Mouse (Mus musculus): ENCODE measurements around the gene Tbcb. TPM values are rescaled to one million over a fixed set of nuclear protein-coding genes. Genes with fewer than 3 reads are reported as not detected.
"Not testable (repeated sequence)": the region's sequence is repeated elsewhere in the genome, so short reads cannot be mapped to it uniquely, and the experiment has no call there.

Tbcb gene
- total and polyA plus RNA-seq, 2 experiments from 2014 or later, result 129 to 473 TPM

GRCm38 (mm10) chr7:30274383-30274782, 42.3 kb upstream of the Tbcb start:
- no peak for ATAC-seq
- Histone ChIP-seq H3K9ac (replicated peaks; ENCODE audit: low read length) (no peak overlapping the region), H3K4me3 (ENCODE audit: low read length) (no peak overlapping the region), H3K4me1 (ENCODE audit: insufficient read depth, low read length) (no peaks in the 10 kb centered on the region), H3K4me2 (ENCODE audit: low read depth, low read length) (no peak overlapping the region), H3K27ac (no peak overlapping the region), H3K9me3 (ENCODE audit: low read length) (no peaks in the 10 kb centered on the region), H3K36me3 (ENCODE audit: insufficient read depth, low read length) (0 out of 2 replicates have a peak, but pooled peaks cover 4% of the 10 kb centered on the region), H3K27me3 (ENCODE audit: insufficient read depth, low read length) (no peaks in the 10 kb centered on the region)
- 88% methylated on average over 6 of the region's 6 CpGs for WGBS
- no peak for TF ChIP-seq CTCF (IDR thresholded peaks at IDR 0.05; ENCODE audit: low read depth)
- no peak for DNase-seq (ENCODE audit: low spot score)

- no peak overlapping the region for H3K9ac ChIP-seq (replicated peaks; ENCODE audit: low read length)
- WGBS, result 79% methylated on average over 4 of the region's 4 CpGs
- 0 out of 2 replicates have a peak, but pooled peaks cover 4% of the 10 kb centered on the region for H3K36me3 ChIP-seq (ENCODE audit: insufficient read depth, low read length)
- H3K4me1 ChIP-seq (ENCODE audit: insufficient read depth, low read length), result no peaks in the 10 kb centered on the region
- H3K4me3 ChIP-seq (ENCODE audit: low read length), result no peak overlapping the region
- no peak overlapping the region for H3K4me2 ChIP-seq (ENCODE audit: low read depth, low read length)
- DNase-seq (ENCODE audit: low spot score), result no peak
- no peaks in the 10 kb centered on the region for H3K9me3 ChIP-seq (ENCODE audit: low read length)
- no peak for ATAC-seq
- TF ChIP-seq CTCF (IDR thresholded peaks at IDR 0.05; ENCODE audit: low read depth), result no peak
- H3K27me3 ChIP-seq (ENCODE audit: insufficient read depth, low read length), result no peaks in the 10 kb centered on the region
- H3K27ac ChIP-seq, result no peak overlapping the region
Observed at GRCm38 (mm10) chr7:30269641-30270040, 37.6 kb upstream of the Tbcb start.

GRCm38 (mm10) chr7:30266780-30267179, 34.7 kb upstream of the Tbcb start:
- no peaks in the 10 kb centered on the region for H3K27me3 ChIP-seq (ENCODE audit: insufficient read depth, low read length)
- no peak overlapping the region for H3K4me3 ChIP-seq (ENCODE audit: low read length)
- TF ChIP-seq CTCF (IDR thresholded peaks at IDR 0.05; ENCODE audit: low read depth), result no peak
- ATAC-seq (no peak), DNase-seq (ENCODE audit: low spot score) (no peak)
- H3K36me3 ChIP-seq (ENCODE audit: insufficient read depth, low read length), result 0 out of 2 replicates have a peak, but pooled peaks cover 4% of the 10 kb centered on the region
- H3K9me3 ChIP-seq (ENCODE audit: low read length), result no peaks in the 10 kb centered on the region
- H3K9ac ChIP-seq (replicated peaks; ENCODE audit: low read length), result no peak overlapping the region
- 81% methylated on average over 3 of the region's 3 CpGs for WGBS
- no peak overlapping the region for H3K4me2 ChIP-seq (ENCODE audit: low read depth, low read length)
- H3K4me1 ChIP-seq (ENCODE audit: insufficient read depth, low read length), result no peaks in the 10 kb centered on the region
- H3K27ac ChIP-seq, result no peak overlapping the region

- H3K36me3 ChIP-seq (ENCODE audit: insufficient read depth, low read length), result no peaks in the 10 kb centered on the region
- H3K4me3 ChIP-seq (ENCODE audit: low read length), result no peak overlapping the region
- no peaks in the 10 kb centered on the region for H3K27me3 ChIP-seq (ENCODE audit: insufficient read depth, low read length)
- H3K4me2 ChIP-seq (ENCODE audit: low read depth, low read length), result no peak overlapping the region
- no peaks in the 10 kb centered on the region for H3K4me1 ChIP-seq (ENCODE audit: insufficient read depth, low read length)
- H3K9ac ChIP-seq (replicated peaks; ENCODE audit: low read length), result no peak overlapping the region
- H3K9me3 ChIP-seq (ENCODE audit: low read length), result no peaks in the 10 kb centered on the region
- no peak overlapping the region for H3K27ac ChIP-seq
- TF ChIP-seq CTCF (IDR thresholded peaks at IDR 0.05; ENCODE audit: low read depth), result no peak
- DNase-seq (ENCODE audit: low spot score) (no peak), ATAC-seq (no peak)
- 94% methylated on average over 7 of the region's 7 CpGs for WGBS
Observed at GRCm38 (mm10) chr7:30265935-30266334, 33.9 kb upstream of the Tbcb start.

- Histone ChIP-seq H3K27me3 (ENCODE audit: insufficient read depth, low read length) (no peaks in the 10 kb centered on the region), H3K9me3 (ENCODE audit: low read length) (no peaks in the 10 kb centered on the region), H3K4me1 (ENCODE audit: insufficient read depth, low read length) (no peaks in the 10 kb centered on the region), H3K36me3 (ENCODE audit: insufficient read depth, low read length) (no peaks in the 10 kb centered on the region), H3K9ac (replicated peaks; ENCODE audit: low read length) (no peak overlapping the region), H3K27ac (no peak overlapping the region), H3K4me3 (ENCODE audit: low read length) (no peak overlapping the region), H3K4me2 (ENCODE audit: low read depth, low read length) (no peak overlapping the region)
- 95% methylated on average over 5 of the region's 5 CpGs for WGBS
- ATAC-seq (no peak), DNase-seq (ENCODE audit: low spot score) (no peak)
- TF ChIP-seq CTCF (IDR thresholded peaks at IDR 0.05; ENCODE audit: low read depth), result no peak
Observed at GRCm38 (mm10) chr7:30265531-30265930, 33.5 kb upstream of the Tbcb start.

GRCm38 (mm10) chr7:30265041-30265440, 33.0 kb upstream of the Tbcb start:
- no peak overlapping the region for H3K27ac ChIP-seq
- H3K9me3 ChIP-seq (ENCODE audit: low read length), result no peaks in the 10 kb centered on the region
- no peak overlapping the region for H3K4me2 ChIP-seq (ENCODE audit: low read depth, low read length)
- WGBS, result 76% methylated on average over 2 of the region's 2 CpGs
- no peak overlapping the region for H3K9ac ChIP-seq (replicated peaks; ENCODE audit: low read length)
- H3K27me3 ChIP-seq (ENCODE audit: insufficient read depth, low read length), result no peaks in the 10 kb centered on the region
- DNase-seq (ENCODE audit: low spot score), result no peak
- H3K4me1 ChIP-seq (ENCODE audit: insufficient read depth, low read length), result no peaks in the 10 kb centered on the region
- H3K4me3 ChIP-seq (ENCODE audit: low read length), result no peak overlapping the region
- TF ChIP-seq CTCF (IDR thresholded peaks at IDR 0.05; ENCODE audit: low read depth), result no peak
- H3K36me3 ChIP-seq (ENCODE audit: insufficient read depth, low read length), result no peaks in the 10 kb centered on the region
- no peak for ATAC-seq

GRCm38 (mm10) chr7:30251956-30252954, 20.2 kb upstream of the Tbcb start:
- no peak for TF ChIP-seq CTCF (IDR thresholded peaks at IDR 0.05; ENCODE audit: low read depth)
- H3K4me1 ChIP-seq (ENCODE audit: insufficient read depth, low read length), result no peaks in the 10 kb centered on the region
- 90% methylated on average over 12 of the region's 12 CpGs for WGBS
- ATAC-seq (no peak), DNase-seq (ENCODE audit: low spot score) (no peak)
- H3K4me2 ChIP-seq (ENCODE audit: low read depth, low read length), result no peak overlapping the region
- no peak overlapping the region for H3K9ac ChIP-seq (replicated peaks; ENCODE audit: low read length)
- H3K4me3 ChIP-seq (ENCODE audit: low read length), result no peak overlapping the region
- no peaks in the 10 kb centered on the region for H3K9me3 ChIP-seq (ENCODE audit: low read length)
- H3K27me3 ChIP-seq (ENCODE audit: insufficient read depth, low read length), result no peaks in the 10 kb centered on the region
- H3K27ac ChIP-seq, result no peak overlapping the region
- no peaks in the 10 kb centered on the region for H3K36me3 ChIP-seq (ENCODE audit: insufficient read depth, low read length)

GRCm38 (mm10) chr7:30237374-30237773, 5.3 kb upstream of the Tbcb start:
- not testable (repeated sequence) for DNase-seq (ENCODE audit: low spot score)

More at GRCm38 (mm10) chr7:30237374-30237773, 5.3 kb upstream of the Tbcb start:
- not testable (repeated sequence) for H3K9ac ChIP-seq (replicated peaks; ENCODE audit: low read length); H3K36me3 ChIP-seq (ENCODE audit: insufficient read depth, low read length); H3K4me3 ChIP-seq (ENCODE audit: low read length); ATAC-seq; H3K4me1 ChIP-seq (ENCODE audit: insufficient read depth, low read length); H3K27ac ChIP-seq; H3K27me3 ChIP-seq (ENCODE audit: insufficient read depth, low read length); H3K4me2 ChIP-seq (ENCODE audit: low read depth, low read length); H3K9me3 ChIP-seq (ENCODE audit: low read length)
- 85% methylated on average over 3 of the region's 3 CpGs for WGBS
